ENCODE assay signal across 10 mouse cellular contexts in genomic region chr1:155453180-155453579, GRCm38 (mm10). TPM values are rescaled to one million over a fixed set of nuclear protein-coding genes. Genes with fewer than 3 reads are reported as not detected.
DNase-seq lines count a peak whose midpoint lies in the region; ATAC-seq lines count a peak whose summit lies in the region.
"Had no signal": no experiment of that assay in that cellular context is flagged by ENCODE, and none has a peak within 500 bp of the region (broad histone marks: within the 10 kb centered on the region; RNA-seq: fewer than 3 reads in every experiment).

No protein-coding gene starts in this region.

- H3K4me3 ChIP-seq in hindbrain, embryonic 14.5 days (replicated peaks; ENCODE audit: low read length): no peak overlapping the region

- H3K27me3 ChIP-seq in hindbrain, embryonic 14.5 days (ENCODE audit: control insufficient read depth, insufficient read depth, low read length): no peaks in the 10 kb centered on the region

- ATAC-seq in cerebellum, adult (ENCODE audit: insufficient number of reproducible peaks, low FRiP score, low TSS enrichment): peak; percentile 69
- no peak for ATAC-seq in hindbrain, embryonic 14.5 days (ENCODE audit: low FRiP score)
- ATAC-seq: forebrain, embryonic 16.5 days; inflammation-experienced regulatory T-cells, adult 6 months had no signal

- no peak for DNase-seq in cerebellum, postnatal 4 days (ENCODE audit: low spot score in 2 of 2)
- peak; percentile 17 for DNase-seq in cerebellum, adult 11 months
- DNase-seq in gastrocnemius, postnatal 10 days: peak; percentile 50
- peak; percentile 77 to 90 for DNase-seq in kidney, postnatal 25 days
- no peak for DNase-seq in spleen, adult 18-20 months
- DNase-seq in hindbrain, embryonic 14.5 days (ENCODE audit: low spot score): no peak
- DNase-seq in ovary, adult 18-20 months (ENCODE audit: low spot score): no peak

- WGBS in hindbrain, embryonic 14.5 days: 84% methylated on average over 8 of the region's 8 CpGs

- H3K36me3 ChIP-seq in hindbrain, embryonic 14.5 days (replicated peaks; ENCODE audit: control insufficient read depth, insufficient read depth): no peaks in the 10 kb centered on the region

- no peak overlapping the region for H3K27ac ChIP-seq in hindbrain, embryonic 14.5 days

- H3K9ac ChIP-seq in hindbrain, embryonic 14.5 days: no peak overlapping the region

- no peak overlapping the region for H3K4me2 ChIP-seq in hindbrain, embryonic 14.5 days (replicated peaks)

- no peaks in the 10 kb centered on the region for H3K9me3 ChIP-seq in hindbrain, embryonic 14.5 days (ENCODE audit: control insufficient read depth, low read length)

- peaks cover 7% of the 10 kb centered on the region for H3K4me1 ChIP-seq in hindbrain, embryonic 14.5 days (replicated peaks; ENCODE audit: control insufficient read depth, insufficient read depth, low read length)

RNA-seq across cellular contexts. Expression of gene Xpr1, which starts 36.0 kb away (rescaled TPM):
- 10 to 100 TPM; 29.3 to 32.6 TPM for total RNA-seq in gastrocnemius, postnatal 10 days (2021)
- 38.7 and 40.7 TPM in 2 replicates for polyA plus RNA-seq in hindbrain, embryonic 14.5 days (2014; fragmentation: Nextera tagmentation; extraction: Ambion mirVana)

Comparison
In these comparisons a context has a peak if more than half of its experiments do, and no peak if none do; other contexts are left out.
1. DNase-seq: peak in cerebellum, adult 11 months (single experiment), gastrocnemius, postnatal 10 days (single experiment) and kidney, postnatal 25 days (2 of 2); none in cerebellum, postnatal 4 days (0 of 2), spleen, adult 18-20 months (0 of 2), hindbrain, embryonic 14.5 days (single experiment) and ovary, adult 18-20 months (single experiment).